Mouse (Mus musculus) spleen, adult 2 months (tissue): ENCODE data around the gene Maml3. TPM values are rescaled to one million over a fixed set of nuclear protein-coding genes. Genes with fewer than 3 reads are reported as not detected.

ENCODE experiments used
- DNase-seq, 2 experiments: peaks; one replicate each; pipeline versions ENCODE4 v3.0.0 to v3.0.0-alpha.2; 2012 to 2021; ENCODE audit warnings: low spot score in 2 of 2, low read depth in 1 of 2
- H3K27ac ChIP-seq: fragments of 200-500 bp; 2 replicates; pipeline ENCODE4 v1.5.1; 2012; ENCODE audit warnings: low read length, inconsistent platforms; ENCODE audit not compliant: insufficient read depth
- H3K27me3 ChIP-seq: fragments of 200-500 bp; 2 replicates; pipeline ENCODE4 v1.6.1; 2012; ENCODE audit warnings: mild to moderate bottlenecking, moderate library complexity, low read length, inconsistent platforms; ENCODE audit not compliant: control insufficient read depth, insufficient read depth
- H3K36me3 ChIP-seq: fragments of 200-500 bp; 2 replicates; pipeline ENCODE4 v1.6.1; 2012; ENCODE audit warnings: mild to moderate bottlenecking, low read length, inconsistent platforms; ENCODE audit not compliant: control insufficient read depth, insufficient read depth
- H3K4me1 ChIP-seq: fragments of 200-500 bp; 2 replicates; pipeline ENCODE4 v1.6.1; 2011; ENCODE audit warnings: inconsistent platforms; ENCODE audit not compliant: control insufficient read depth, insufficient read depth, insufficient read length
- H3K4me3 ChIP-seq: fragments of 200-500 bp; 2 replicates; pipeline ENCODE4 v1.5.1; 2011; ENCODE audit warnings: mild to moderate bottlenecking, inconsistent platforms; ENCODE audit not compliant: insufficient read depth, insufficient read length; ENCODE audit errors: extremely low read depth
- CTCF ChIP-seq: fragments of 200-500 bp; IDR thresholded peaks from 2 replicates; pipeline ENCODE4 v1.5.1; 2011; ENCODE audit warnings: mild to moderate bottlenecking, inconsistent platforms; ENCODE audit not compliant: insufficient read depth, insufficient read length, insufficient replicate concordance; ENCODE audit errors: extremely low read depth
- POLR2A ChIP-seq: fragments of 200-500 bp; IDR thresholded peaks from 2 replicates; pipeline ENCODE4 v1.6.1; 2011; ENCODE audit warnings: low read depth, low read length, inconsistent platforms
- WGBS: fragments of 180-500 bp; shearing (Covaris S2); methylation state at CpG from one replicate; pipeline ENCODE4 v1.1.7; 2018; 5-methylcytosine and 5-hydroxymethylcytosine counted together
- polyA plus RNA-seq: library from polyadenylated mRNA; depleted of rRNA; stranded (reverse); fragments of >200 nt; gene quantifications from 2 replicates; pipeline ENCODE4 v1.2.3, GENCODE M21; 2012

Gene Maml3
- polyA plus RNA-seq, 1 experiment, result 2.7 TPM

DNA sequence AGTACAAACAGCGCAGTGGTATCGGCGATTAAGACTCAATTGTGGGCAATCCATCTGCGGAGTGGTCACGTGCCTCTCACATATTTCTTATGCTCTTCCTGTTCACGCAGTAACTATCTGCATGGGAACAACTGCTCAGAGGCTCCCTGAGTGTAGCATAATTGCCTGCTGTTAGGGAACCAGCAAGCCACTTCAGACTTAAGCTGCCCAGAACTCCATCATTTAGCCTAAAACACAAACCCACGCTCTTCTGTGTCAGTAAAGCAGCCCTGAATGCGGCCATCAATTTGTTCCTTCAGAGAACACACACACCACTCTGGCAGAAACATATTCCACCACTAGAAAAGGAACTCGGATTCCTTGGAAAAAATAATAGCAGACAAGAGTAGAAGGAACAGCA is 305.2 kb downstream of the Maml3 start:
- Histone ChIP-seq H3K27ac (no peak overlapping the region), H3K4me1 (no peaks in the 10 kb centered on the region; the same call in 1 of the 2 replicates), H3K4me3 (no peak overlapping the region), H3K27me3 (no peaks in the 10 kb centered on the region), H3K36me3 (no peaks in the 10 kb centered on the region)
- TF ChIP-seq CTCF, result no peak
- TF ChIP-seq POLR2A, result no peak
- DNase-seq, result no peak
- WGBS, result 91% methylated on average over 9 of the region's 9 CpGs

DNA sequence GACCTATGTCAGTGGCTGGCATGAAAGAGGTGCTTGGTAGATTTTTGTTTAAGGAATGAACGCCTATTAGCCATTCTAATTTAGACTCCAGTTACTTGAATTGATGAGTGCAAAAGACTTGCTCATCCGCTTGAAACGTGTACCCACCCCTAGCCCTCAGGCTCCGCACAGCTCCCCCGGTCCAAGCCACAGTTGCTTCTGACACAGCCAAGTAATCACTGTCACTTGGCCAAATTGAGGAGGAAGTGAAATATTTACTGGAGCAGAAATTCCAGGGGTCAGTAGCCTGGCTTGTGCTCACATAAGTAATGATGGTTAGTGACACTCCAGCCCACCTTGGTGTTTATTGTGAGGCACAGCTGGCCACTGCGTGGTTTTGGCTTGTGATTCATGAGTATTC is 308.0 kb downstream of the Maml3 start:
- DNase-seq, result peak in 1 of 2 experiments; percentile 9
- H3K36me3 ChIP-seq, result no peaks in the 10 kb centered on the region
- 36% methylated on average over 6 of the region's 6 CpGs for WGBS
- H3K27ac ChIP-seq, result no peak overlapping the region
- no peaks in the 10 kb centered on the region for H3K27me3 ChIP-seq
- no peak overlapping the region for H3K4me3 ChIP-seq
- TF ChIP-seq CTCF (no peak), POLR2A (no peak)
- no peaks in the 10 kb centered on the region; the same call in 1 of the 2 replicates for H3K4me1 ChIP-seq

DNA sequence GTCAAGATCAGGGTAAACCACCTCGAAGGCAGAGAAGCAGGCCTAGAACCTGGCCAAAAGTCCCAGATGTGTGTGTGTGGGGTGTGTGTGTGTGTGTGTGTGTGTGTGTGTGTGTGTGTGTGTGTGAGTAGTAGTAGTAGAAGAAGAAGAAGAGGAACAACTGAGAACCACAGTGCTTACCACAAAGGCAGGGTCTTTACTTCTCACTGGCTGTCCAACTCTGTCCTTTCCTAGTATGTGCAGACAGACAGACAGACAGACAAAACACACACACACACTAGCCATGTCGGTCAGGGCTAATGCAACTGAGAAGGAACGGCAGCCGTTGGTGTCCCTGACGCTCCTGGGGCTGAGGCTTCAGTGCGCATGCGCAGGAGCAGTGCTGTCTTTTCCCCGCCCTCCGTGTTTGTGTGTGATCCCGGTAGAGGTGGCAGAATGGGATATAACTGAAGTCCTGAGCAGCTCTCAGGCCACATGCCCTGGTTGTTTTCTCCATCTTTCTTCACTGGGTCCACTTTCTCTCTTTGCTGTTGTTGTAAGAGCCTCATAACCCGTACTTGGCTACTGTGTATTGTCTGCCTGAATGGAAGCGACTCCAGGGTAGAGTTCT is 308.6 kb downstream of the Maml3 start:
- peak in 1 of 2 experiments; percentile 36 for DNase-seq
- TF ChIP-seq POLR2A, result no peak
- TF ChIP-seq CTCF, result no peak
- peak overlapping the region; percentile 29 for H3K4me3 ChIP-seq
- H3K27me3 ChIP-seq, result no peaks in the 10 kb centered on the region
- 40% methylated on average over 12 of the region's 12 CpGs for WGBS
- no peak overlapping the region for H3K27ac ChIP-seq
- no peaks in the 10 kb centered on the region; the same call in 1 of the 2 replicates for H3K4me1 ChIP-seq
- no peaks in the 10 kb centered on the region for H3K36me3 ChIP-seq

DNA sequence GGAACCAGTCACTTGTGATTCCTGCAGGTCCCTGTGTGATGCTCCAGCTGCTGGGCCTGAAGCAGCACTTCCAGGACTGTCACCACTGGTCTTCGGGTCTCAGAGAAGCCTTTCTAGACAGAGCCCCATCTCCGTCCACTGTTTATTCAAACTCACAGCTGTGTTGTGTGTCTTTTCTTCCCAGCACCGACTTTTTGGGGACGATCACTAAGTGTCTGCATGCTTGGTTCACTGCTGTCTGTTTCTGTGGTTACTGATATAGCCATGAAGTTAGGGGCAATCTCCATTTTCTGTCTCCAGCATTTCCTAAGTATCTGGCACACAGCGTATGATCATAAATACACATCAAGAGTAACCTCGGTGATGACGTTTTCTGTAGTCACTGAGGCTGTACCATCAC is 313.3 kb downstream of the Maml3 start:
- Histone ChIP-seq H3K4me1 (peaks cover 9% of the 10 kb centered on the region; the same call in 1 of the 2 replicates), H3K27ac (no peak overlapping the region), H3K27me3 (no peaks in the 10 kb centered on the region), H3K36me3 (no peaks in the 10 kb centered on the region), H3K4me3 (no peak overlapping the region)
- DNase-seq, result no peak
- WGBS, result 78% methylated on average over 7 of the region's 7 CpGs
- TF ChIP-seq POLR2A (no peak), CTCF (no peak)

DNA sequence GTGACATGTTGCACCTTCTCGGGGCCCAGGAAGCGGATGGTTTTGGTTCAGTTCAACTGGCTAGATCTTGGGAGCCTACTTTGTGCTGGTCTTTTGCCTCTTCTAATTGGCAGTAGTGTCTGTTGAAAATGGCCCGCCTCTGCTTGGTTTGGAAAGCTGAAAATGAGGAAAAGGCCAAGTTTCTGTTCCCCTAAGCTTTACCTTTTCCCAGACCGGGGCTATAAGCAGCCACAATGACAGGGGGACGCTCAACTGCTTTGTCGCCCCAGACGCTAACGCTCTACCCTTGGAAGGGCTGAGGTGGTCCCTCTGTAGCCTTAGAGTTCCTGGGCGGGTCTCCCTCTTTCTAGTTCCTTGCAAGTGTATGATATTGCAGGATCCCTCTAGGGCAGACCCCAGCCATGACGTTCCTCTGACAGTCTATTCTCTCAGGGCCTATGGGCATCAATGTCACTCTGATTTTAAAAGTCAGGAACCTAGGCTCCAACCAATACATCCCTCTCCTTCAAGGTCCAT is 315.4 kb downstream of the Maml3 start:
- peak overlapping the region; percentile 16; the same call in 1 of the 2 replicates for H3K4me3 ChIP-seq
- H3K27me3 ChIP-seq, result no peaks in the 10 kb centered on the region
- peaks cover 9% of the 10 kb centered on the region; the same call in 1 of the 2 replicates for H3K4me1 ChIP-seq
- H3K36me3 ChIP-seq, result no peaks in the 10 kb centered on the region
- H3K27ac ChIP-seq, result 0 out of 2 replicates have a peak overlapping the region, but pooled peaks have one; percentile 1
- TF ChIP-seq CTCF, result no peak
- TF ChIP-seq POLR2A, result no peak
- no peak for DNase-seq
- WGBS, result 43% methylated on average over 10 of the region's 10 CpGs

- DNase-seq, result no peak
- H3K4me3 ChIP-seq, result peak overlapping the region; percentile 16; the same call in 1 of the 2 replicates
- no peaks in the 10 kb centered on the region for H3K27me3 ChIP-seq
- no peaks in the 10 kb centered on the region for H3K36me3 ChIP-seq
- TF ChIP-seq CTCF, result no peak
- TF ChIP-seq POLR2A, result no peak
- H3K4me1 ChIP-seq, result peaks cover 9% of the 10 kb centered on the region; the same call in 1 of the 2 replicates
- WGBS, result 6% methylated on average over 17 of the region's 17 CpGs
- peak overlapping the region; percentile 1; the same call in 1 of the 2 replicates for H3K27ac ChIP-seq
These were observed 316.1 kb downstream of the Maml3 start for GRCm38 (mm10) chr3:51788591-51789339.

- Histone ChIP-seq H3K27me3 (no peaks in the 10 kb centered on the region), H3K36me3 (no peaks in the 10 kb centered on the region), H3K4me1 (peaks cover 9% of the 10 kb centered on the region; the same call in 1 of the 2 replicates), H3K4me3 (no peak overlapping the region), H3K27ac (no peak overlapping the region)
- no peak for DNase-seq
- TF ChIP-seq POLR2A (no peak), CTCF (no peak)
- 99% methylated on average over 2 of the region's 2 CpGs for WGBS
These were observed 316.9 kb downstream of the Maml3 start for GRCm38 (mm10) chr3:51787945-51788344.
